ENCODE assay signal across 23 mouse cellular contexts in the genomic region with DNA sequence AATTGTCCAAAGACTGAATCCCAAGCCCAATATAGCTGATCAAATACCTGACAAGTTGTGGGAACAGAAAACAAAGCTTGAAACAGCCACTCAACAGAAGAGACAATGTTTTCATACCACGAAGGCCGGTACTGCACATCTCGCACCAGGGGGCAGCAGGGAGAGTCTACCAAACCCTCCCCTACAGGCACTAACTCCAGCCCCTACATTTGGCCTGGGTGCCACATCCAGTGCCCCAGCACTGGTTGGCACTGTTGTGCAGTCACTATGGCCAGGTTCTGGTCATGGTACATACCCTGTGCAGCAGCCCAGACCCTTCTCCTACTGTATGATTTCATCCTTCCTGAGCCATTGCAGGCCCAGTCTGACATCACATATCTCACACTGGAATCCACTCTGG. TPM values are rescaled to one million over a fixed set of nuclear protein-coding genes. Genes with fewer than 3 reads are reported as not detected.
DNase-seq lines count a peak whose midpoint lies in the region; ATAC-seq and TF ChIP-seq lines count a peak whose summit lies in the region.
"Had no signal": no experiment of that assay in that cellular context is flagged by ENCODE, and none has a peak within 500 bp of the region (broad histone marks: within the 10 kb centered on the region; RNA-seq: fewer than 3 reads in every experiment).

No protein-coding gene starts in this region.

- intact Hi-C loops in gastrocnemius, postnatal 14 days (cut with DNase I; ENCODE audit: low total_unique reads): no loop called here

- H3K27me3 ChIP-seq in heart, embryonic 12.5 days (replicated peaks): no peaks in the 10 kb centered on the region
- no peaks in the 10 kb centered on the region for H3K27me3 ChIP-seq in lung, embryonic 14.5 days (ENCODE audit: insufficient read depth, low read length)
- H3K27me3 ChIP-seq in MEL (ENCODE audit: control insufficient read depth in 1 of 2, insufficient read depth in 2 of 2, low read length in 2 of 2): no peaks in the 10 kb centered on the region

- H3K4me1 ChIP-seq in heart, embryonic 12.5 days (replicated peaks): no peaks in the 10 kb centered on the region
- no peaks in the 10 kb centered on the region for H3K4me1 ChIP-seq in lung, embryonic 14.5 days (ENCODE audit: insufficient read depth)
- H3K4me1 ChIP-seq in MEL (ENCODE audit: control insufficient read depth in 1 of 2, insufficient read depth in 2 of 2, low read length in 2 of 2): no peaks in the 10 kb centered on the region
- H3K4me1 ChIP-seq: forebrain, embryonic 10.5 days had no signal

- peaks cover 52% of the 10 kb centered on the region for H3K79me2 ChIP-seq in MEL (ENCODE audit: control insufficient read depth, insufficient read depth, low read length, poor library complexity)

- H3K9ac ChIP-seq in heart, embryonic 12.5 days: no peak overlapping the region
- H3K9ac ChIP-seq in lung, embryonic 14.5 days: no peak overlapping the region
- no peak overlapping the region for H3K9ac ChIP-seq in MEL (ENCODE audit: control insufficient read depth, low read depth, low read length, poor library complexity, severe bottlenecking)

- H3K27ac ChIP-seq in heart, embryonic 12.5 days (ENCODE audit: poor library complexity, severe bottlenecking): no peak overlapping the region
- H3K27ac ChIP-seq in lung, embryonic 14.5 days (ENCODE audit: low read depth): no peak overlapping the region
- H3K27ac ChIP-seq in MEL (ENCODE audit: control insufficient read depth, low read depth, low read length): no peak overlapping the region
- H3K27ac ChIP-seq: forebrain, embryonic 10.5 days had no signal

- H3K4me2 ChIP-seq in heart, embryonic 12.5 days: no peak overlapping the region
- no peak overlapping the region for H3K4me2 ChIP-seq in lung, embryonic 14.5 days

- 0 out of 2 replicates have a peak, but pooled peaks have one; percentile 7 for TF ChIP-seq CTCF in lung, embryonic 14.5 days (IDR thresholded peaks at IDR 0.05; ENCODE audit: low read depth)
- peak; percentile 11 to 43 (median 38); a peak in 4 of 6 replicates for TF ChIP-seq CTCF in MEL (IDR thresholded peaks at IDR 0.05 in 2 of 3, conservative IDR thresholded peaks at IDR 0.05 in 1 of 3; ENCODE audit: control insufficient read depth in 1 of 3, insufficient read depth in 1 of 3, low read depth in 2 of 3, low read length in 3 of 3, poor library complexity in 1 of 3, severe bottlenecking in 1 of 3)

- peak; percentile 58 for DNase-seq in heart, adult 11 months
- DNase-seq in lung, embryonic 14.5 days: no peak
- no peak for DNase-seq in lung, adult 18-20 months
- DNase-seq in MEL (ENCODE audit: low read depth, low spot score): peak; percentile 22
- DNase-seq in gastrocnemius, postnatal 14 days: no peak
- DNase-seq in layer of hippocampus, postnatal 10 days (ENCODE audit: low spot score in 2 of 2): no peak
- DNase-seq: adrenal gland, postnatal 36 days; B cell, adult 2 months; cerebellum, postnatal 14 days; right cerebral cortex, postnatal 25 days had no signal

- H3K4me3 ChIP-seq in heart, embryonic 12.5 days: no peak overlapping the region
- no peak overlapping the region for H3K4me3 ChIP-seq in lung, embryonic 14.5 days (ENCODE audit: low read depth, low read length)
- H3K4me3 ChIP-seq in MEL (ENCODE audit: control insufficient read depth in 1 of 2, insufficient read depth in 1 of 2, low read depth in 2 of 2, low read length in 2 of 2): no peak overlapping the region
- H3K4me3 ChIP-seq: forebrain, embryonic 10.5 days had no signal

- no peaks in the 10 kb centered on the region for H3K36me3 ChIP-seq in heart, embryonic 12.5 days
- no peaks in the 10 kb centered on the region for H3K36me3 ChIP-seq in lung, embryonic 14.5 days (ENCODE audit: insufficient read depth)
- peaks cover 0 to 23% of the 10 kb centered on the region in 2 experiments; a peak in 2 of 4 replicates for H3K36me3 ChIP-seq in MEL (ENCODE audit: control insufficient read depth in 1 of 2, insufficient read depth in 2 of 2, low read length in 2 of 2)
- H3K36me3 ChIP-seq: forebrain, embryonic 10.5 days had no signal

- TF ChIP-seq EP300 in MEL (IDR thresholded peaks at IDR 0.05; ENCODE audit: low read depth in 1 of 2, low read length in 2 of 2): no peak

- peak; percentile 7 for TF ChIP-seq RAD21 in MEL (IDR thresholded peaks at IDR 0.05; ENCODE audit: low read depth, low read length)

- no peaks in the 10 kb centered on the region for H3K9me3 ChIP-seq in heart, embryonic 12.5 days (replicated peaks)
- H3K9me3 ChIP-seq in lung, embryonic 14.5 days (ENCODE audit: low read depth, low read length): no peaks in the 10 kb centered on the region
- H3K9me3 ChIP-seq in MEL (replicated peaks; ENCODE audit: insufficient read depth, low read length): no peaks in the 10 kb centered on the region
- H3K9me3 ChIP-seq: forebrain, embryonic 10.5 days had no signal

- no peak for ATAC-seq in heart, embryonic 12.5 days (ENCODE audit: insufficient number of reproducible peaks, low FRiP score)
- no peak for ATAC-seq in lung, embryonic 14.5 days (ENCODE audit: insufficient read depth)
- peak; percentile 86 for ATAC-seq in megakaryocyte progenitor cell, adult 5-6 weeks (replicated peaks; ENCODE audit: poor library complexity)
- ATAC-seq: activated CD4-positive, CD25-positive, alpha-beta regulatory T cell, adult 4 months; inflammation-experienced regulatory T-cells, adult 6 months had no signal

- 90% methylated on average over 3 of the region's 3 CpGs for WGBS in heart, embryonic 12.5 days
- WGBS in lung, embryonic 14.5 days: 84% methylated on average over 3 of the region's 3 CpGs

- TF ChIP-seq POLR2A in MEL (IDR thresholded peaks at IDR 0.05; ENCODE audit: control insufficient read depth in 1 of 2, insufficient read depth in 1 of 2, low read depth in 1 of 2, low read length in 2 of 2, poor library complexity in 1 of 2): no peak

TF ChIP-seq in MEL, 35 proteins besides CTCF, POLR2A, EP300 and RAD21:
- TF ChIP-seq SMC3 (IDR thresholded peaks at IDR 0.05; ENCODE audit: low read depth, low read length) (peak; percentile 35), TBP (IDR thresholded peaks at IDR 0.05; ENCODE audit: low read depth, low read length) (no peak)

RNA-seq across cellular contexts. Expression of gene Atp7b, which starts 31.1 kb away (rescaled TPM):
- 2.4 and 2.9 TPM in 2 replicates for polyA plus RNA-seq in heart, embryonic 12.5 days (2016; fragmentation: Nextera tagmentation; extraction: Ambion mirVana)
- polyA plus RNA-seq in lung, embryonic 14.5 days (2014; fragmentation: Nextera tagmentation; extraction: Ambion mirVana): 1.9 and 2.2 TPM in 2 replicates
- 28.7 and 32.5 TPM in 2 replicates for total RNA-seq in MEL (2012; rRNA removed)
- polyA plus RNA-seq in MEL (2012; ENCODE audit: insufficient read depth in 1 of 2, insufficient read length in 2 of 2, low read depth in 1 of 2, low replicate concordance in 2 of 2, missing spikeins in 1 of 2): 10 to 100 TPM in 1 of 2 experiments, not detected in 1; 29.4 TPM
- 3.6 and 5.1 TPM in 2 replicates for total RNA-seq in megakaryocyte progenitor cell, adult 5-6 weeks (2015)
- total RNA-seq in megakaryocyte progenitor cell, adult 5-6 weeks (2017): 2.1 and 3.9 TPM in 2 replicates
- under 1 TPM; 0.04 to 0.06 TPM for total RNA-seq in gastrocnemius, postnatal 14 days (2021)
- 1 to 10 TPM; 3.7 to 4.2 TPM for total RNA-seq in layer of hippocampus, postnatal 10 days (2021)
- total RNA-seq: neutrophil, adult 5-6 weeks had no signal
- polyA plus RNA-seq: activated CD4-positive, CD25-positive, alpha-beta regulatory T cell, adult 4 months had no signal

RNA-seq across cellular contexts. Expression of gene Alg11, which starts 31.5 kb away (rescaled TPM):
- 27.9 and 29.1 TPM in 2 replicates for polyA plus RNA-seq in heart, embryonic 12.5 days (2016; fragmentation: Nextera tagmentation; extraction: Ambion mirVana)
- polyA plus RNA-seq in lung, embryonic 14.5 days (2014; fragmentation: Nextera tagmentation; extraction: Ambion mirVana): 27.6 and 34.4 TPM in 2 replicates
- total RNA-seq in MEL (2012; rRNA removed): 18.6 and 22.2 TPM in 2 replicates
- polyA plus RNA-seq in MEL (2012; ENCODE audit: insufficient read depth in 1 of 2, insufficient read length in 2 of 2, low read depth in 1 of 2, low replicate concordance in 2 of 2, missing spikeins in 1 of 2): 10 to 100 TPM; 17.2 to 55.0 TPM
- total RNA-seq in megakaryocyte progenitor cell, adult 5-6 weeks (2015): 11.2 and 11.8 TPM in 2 replicates
- total RNA-seq in megakaryocyte progenitor cell, adult 5-6 weeks (2017): 11.4 and 15.4 TPM in 2 replicates
- total RNA-seq in gastrocnemius, postnatal 14 days (2021): 1 to 10 TPM; 6.0 to 6.2 TPM
- total RNA-seq in layer of hippocampus, postnatal 10 days (2021): 10 to 100 TPM; 26.7 to 33.2 TPM

RNA-seq across cellular contexts. Expression of gene Ccdc70, which starts 59.4 kb away (rescaled TPM):
- polyA plus RNA-seq in heart, embryonic 12.5 days (2016; fragmentation: Nextera tagmentation; extraction: Ambion mirVana): not detected in 2 replicates
- polyA plus RNA-seq in lung, embryonic 14.5 days (2014; fragmentation: Nextera tagmentation; extraction: Ambion mirVana): not detected in 2 replicates
- total RNA-seq in MEL (2012; rRNA removed): not detected in 2 replicates
- not detected for polyA plus RNA-seq in MEL (2012; ENCODE audit: insufficient read depth in 1 of 2, insufficient read length in 2 of 2, low read depth in 1 of 2, low replicate concordance in 2 of 2, missing spikeins in 1 of 2)
- total RNA-seq in megakaryocyte progenitor cell, adult 5-6 weeks (2015): not detected in 2 replicates
- not detected in 2 replicates for total RNA-seq in megakaryocyte progenitor cell, adult 5-6 weeks (2017)
- total RNA-seq in gastrocnemius, postnatal 14 days (2021): not detected
- not detected for total RNA-seq in layer of hippocampus, postnatal 10 days (2021)
- total RNA-seq: adrenal gland, postnatal 36 days; heart, adult 8-10 months; heart, postnatal 25 days; left cerebral cortex, adult 8-10 months; neutrophil, adult 5-6 weeks had no signal
- polyA plus RNA-seq: activated CD4-positive, CD25-positive, alpha-beta regulatory T cell, adult 4 months; embryonic facial prominence, embryonic 11.5 days; forebrain, embryonic 10.5 days; frontal cortex, adult 2 months; inflammation-experienced regulatory T-cells, adult 6 months; limb, embryonic 14.5 days; thymus, postnatal 0 days had no signal

Comparison
In these comparisons a context has a peak if more than half of its experiments do, and no peak if none do; other contexts are left out.
1. DNase-seq: peak in heart, adult 11 months (single experiment) and MEL (single experiment); none in lung, embryonic 14.5 days (single experiment), lung, adult 18-20 months (0 of 2), gastrocnemius, postnatal 14 days (single experiment) and layer of hippocampus, postnatal 10 days (0 of 2).